Mouse (Mus musculus) hindbrain, embryonic 14.5 days (tissue): ENCODE measurements around the gene Endod1. TPM values are rescaled to one million over a fixed set of nuclear protein-coding genes. Genes with fewer than 3 reads are reported as not detected.

Source experiments
- ATAC-seq: fragments of 200-750 bp; cut with Nextera tagmentation; 2 replicates; pipeline ENCODE4 v1.8.0; 2017; ENCODE audit warnings: moderate number of reproducible peaks, mild to moderate bottlenecking, moderate TSS enrichment, moderate library complexity; ENCODE audit not compliant: low FRiP score
- DNase-seq: peaks from one replicate; pipeline ENCODE4 v3.0.0-alpha.2; 2015; ENCODE audit warnings: low spot score
- H3K27ac ChIP-seq: fragments of 300-500 bp; sonication (generic); 2 replicates; pipeline ENCODE4 v1.5.1; 2014; ENCODE audit warnings: mild to moderate bottlenecking, moderate library complexity
- H3K27me3 ChIP-seq: fragments of 300-500 bp; sonication (generic); 2 replicates; pipeline ENCODE4 v1.6.1; 2014; ENCODE audit warnings: mild to moderate bottlenecking, low read length, mixed read lengths; ENCODE audit not compliant: control insufficient read depth, insufficient read depth
- H3K36me3 ChIP-seq: fragments of 300-500 bp; sonication (generic); replicated peaks from 2 replicates; pipeline ENCODE4 v1.6.1; 2014; ENCODE audit not compliant: control insufficient read depth, insufficient read depth
- H3K4me1 ChIP-seq: fragments of 300-500 bp; sonication (generic); replicated peaks from 2 replicates; pipeline ENCODE4 v1.6.1; 2014; ENCODE audit warnings: antibody characterized with exemption, low read length, mixed read lengths; ENCODE audit not compliant: control insufficient read depth, insufficient read depth
- H3K4me2 ChIP-seq: fragments of 300-500 bp; sonication (generic); replicated peaks from 2 replicates; pipeline ENCODE4 v1.6.1; 2014; ENCODE audit warnings: mild to moderate bottlenecking, moderate library complexity
- H3K4me3 ChIP-seq: fragments of 300-500 bp; sonication (generic); replicated peaks from 2 replicates; pipeline ENCODE4 v1.5.1; 2014; ENCODE audit warnings: mild to moderate bottlenecking, low read length
- H3K9ac ChIP-seq: fragments of 300-500 bp; sonication (generic); 2 replicates; pipeline ENCODE4 v1.6.1; 2014
- H3K9me3 ChIP-seq: fragments of 300-500 bp; sonication (generic); 2 replicates; pipeline ENCODE4 v1.6.1; 2016; ENCODE audit warnings: low read length; ENCODE audit not compliant: control insufficient read depth
- WGBS: fragments of 180-500 bp; shearing (Covaris S2); extraction: QIAGEN DNeasy Blood & Tissue Kit; methylation state at CpG from one replicate; pipeline ENCODE4 v1.1.7; 2014; 5-methylcytosine and 5-hydroxymethylcytosine counted together
- polyA plus RNA-seq: library from polyadenylated mRNA; unstranded; fragments of >200 nt; fragmentation: Nextera tagmentation; extraction: Ambion mirVana; gene quantifications from 2 replicates; pipeline ENCODE4 v1.2.1, GENCODE M21; 2014

Endod1 gene
- polyA plus RNA-seq, 1 experiment from 2014 or later: 33.4 TPM

DNA sequence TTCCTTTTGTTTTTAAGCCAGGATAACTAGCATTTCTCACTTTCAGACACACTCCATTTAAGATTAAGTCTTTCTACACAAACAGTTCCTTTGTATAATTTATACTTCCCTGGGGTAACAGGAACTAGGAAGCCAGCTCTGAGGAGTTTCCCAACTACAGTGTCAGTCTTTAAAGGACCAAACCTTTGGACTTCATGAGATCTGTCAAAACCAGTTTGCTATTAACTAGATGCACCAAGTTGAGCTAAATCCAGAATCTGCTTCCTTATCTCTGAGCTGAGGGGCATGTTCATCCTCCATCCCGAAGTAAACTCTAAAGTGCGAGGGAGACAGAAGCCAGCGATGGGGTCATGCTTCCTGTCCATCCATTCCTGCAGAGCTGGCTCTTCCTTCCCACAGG is 74.0 kb downstream of the Endod1 start:
- Histone ChIP-seq H3K9ac (no peak overlapping the region), H3K4me3 (no peak overlapping the region), H3K4me1 (peaks cover 7% of the 10 kb centered on the region), H3K27ac (no peak overlapping the region), H3K36me3 (peaks cover 37% of the 10 kb centered on the region), H3K9me3 (no peaks in the 10 kb centered on the region), H3K4me2 (no peak overlapping the region), H3K27me3 (no peaks in the 10 kb centered on the region)
- no peak for DNase-seq
- 96% methylated on average over 3 of the region's 3 CpGs for WGBS
- ATAC-seq: no peak

DNA sequence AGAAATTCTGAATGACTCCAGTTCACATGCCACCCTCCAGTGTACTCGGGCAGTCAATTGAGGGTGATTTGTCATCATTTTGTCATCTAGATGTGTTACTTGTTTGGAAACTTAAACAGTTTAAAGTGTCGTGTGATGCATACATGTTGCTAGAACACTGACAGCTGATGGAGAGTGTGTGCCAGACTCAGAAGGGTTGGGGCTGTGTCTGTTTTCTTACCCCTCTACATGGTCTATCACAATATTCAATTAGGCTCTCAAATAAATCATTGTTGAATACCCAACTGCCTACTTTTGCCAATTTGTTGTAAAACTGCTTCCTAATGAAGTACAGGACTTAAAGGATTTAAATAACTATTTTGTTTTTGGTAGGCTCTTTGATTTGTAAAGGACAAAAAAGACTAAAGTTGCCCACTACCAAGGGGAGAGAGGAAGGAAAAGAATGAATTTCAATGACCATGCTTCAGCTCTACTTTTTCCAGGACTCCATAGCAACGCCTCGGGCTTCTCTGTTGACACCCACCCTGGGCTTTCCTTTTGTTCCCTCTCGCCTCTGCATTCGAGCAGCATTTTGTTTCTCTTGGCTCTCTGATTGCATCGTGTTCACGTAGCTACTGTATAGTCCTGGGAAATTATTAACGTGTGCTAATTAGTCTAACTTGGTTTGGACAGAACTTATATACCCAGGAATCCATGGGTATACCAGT is 76.9 kb downstream of the Endod1 start:
- 20% methylated on average over 9 of the region's 9 CpGs for WGBS
- no peak overlapping the region for H3K27ac ChIP-seq
- no peaks in the 10 kb centered on the region for H3K9me3 ChIP-seq
- H3K4me2 ChIP-seq: peak overlapping the region; percentile 22; the same call in 1 of the 2 replicates
- peaks cover 14% of the 10 kb centered on the region for H3K36me3 ChIP-seq
- ATAC-seq: peak; percentile 82; the same call in 1 of the 2 replicates
- peaks cover 10% of the 10 kb centered on the region for H3K4me1 ChIP-seq
- H3K9ac ChIP-seq: no peak overlapping the region
- no peaks in the 10 kb centered on the region for H3K27me3 ChIP-seq
- peak; percentile 35 for DNase-seq
- no peak overlapping the region for H3K4me3 ChIP-seq

Other genes with a start within 250 kb of the Endod1 start
- 23.7 and 26.3 TPM in 2 replicates for gene Sesn3, start 106.4 kb downstream of the Endod1 start, polyA plus RNA-seq
- 0.73 and 0.74 TPM in 2 replicates for gene Kdm4d, start 119.0 kb upstream of the Endod1 start, polyA plus RNA-seq
- gene Cwc15, start 119.1 kb upstream of the Endod1 start, polyA plus RNA-seq: 134 and 145 TPM in 2 replicates